Mouse (Mus musculus): Measurements from ENCODE around the gene Sla2. TPM values are rescaled to one million over a fixed set of nuclear protein-coding genes. Genes with fewer than 3 reads are reported as not detected.
"Not testable (repeated sequence)": the region's sequence is repeated elsewhere in the genome, so short reads cannot be mapped to it uniquely, and the experiment has no call there.

Sla2 gene
- polyA plus RNA-seq, 1 experiment from 2014 or later = 0.34 TPM

GRCm38 (mm10) chr2:156919191-156919590, 32.2 kb upstream of the Sla2 start:
- H3K27me3 ChIP-seq; H3K9me3 ChIP-seq (replicated peaks); H3K4me3 ChIP-seq; H3K27ac ChIP-seq; ATAC-seq (ENCODE audit: low FRiP score); H3K4me1 ChIP-seq; H3K4me2 ChIP-seq (replicated peaks); H3K36me3 ChIP-seq; H3K9ac ChIP-seq: not testable (repeated sequence)
- WGBS = 91% methylated on average over 11 of the region's 11 CpGs

GRCm38 (mm10) chr2:156918562-156918961, 31.6 kb upstream of the Sla2 start:
- WGBS = 76% methylated on average over 4 of the region's 4 CpGs
- no peaks in the 10 kb centered on the region for H3K27me3 ChIP-seq
- no peaks in the 10 kb centered on the region for H3K36me3 ChIP-seq
- no peak overlapping the region for H3K27ac ChIP-seq
- H3K4me1 ChIP-seq = no peaks in the 10 kb centered on the region
- no peak overlapping the region for H3K4me2 ChIP-seq (replicated peaks)
- no peaks in the 10 kb centered on the region for H3K9me3 ChIP-seq (replicated peaks)
- no peak overlapping the region for H3K4me3 ChIP-seq
- no peak for ATAC-seq (ENCODE audit: low FRiP score)
- no peak overlapping the region for H3K9ac ChIP-seq

GRCm38 (mm10) chr2:156916419-156917125, 29.6 kb upstream of the Sla2 start:
- 87% methylated on average over 3 of the region's 3 CpGs for WGBS
- Histone ChIP-seq H3K4me3 (no peak overlapping the region), H3K27me3 (no peaks in the 10 kb centered on the region), H3K4me1 (no peaks in the 10 kb centered on the region), H3K9me3 (replicated peaks) (no peaks in the 10 kb centered on the region), H3K4me2 (replicated peaks) (no peak overlapping the region), H3K9ac (no peak overlapping the region), H3K36me3 (no peaks in the 10 kb centered on the region), H3K27ac (no peak overlapping the region)
- no peak for ATAC-seq (ENCODE audit: low FRiP score)

- no peak overlapping the region for H3K9ac ChIP-seq
- no peaks in the 10 kb centered on the region for H3K9me3 ChIP-seq (replicated peaks)
- no peaks in the 10 kb centered on the region for H3K36me3 ChIP-seq
- no peak for ATAC-seq (ENCODE audit: low FRiP score)
- H3K27me3 ChIP-seq = no peaks in the 10 kb centered on the region
- H3K27ac ChIP-seq = no peak overlapping the region
- H3K4me1 ChIP-seq = no peaks in the 10 kb centered on the region
- 78% methylated on average over 3 of the region's 3 CpGs for WGBS
- no peak overlapping the region for H3K4me3 ChIP-seq
- no peak overlapping the region for H3K4me2 ChIP-seq (replicated peaks)
Measured at GRCm38 (mm10) chr2:156915559-156915958, 28.6 kb upstream of the Sla2 start.

GRCm38 (mm10) chr2:156913191-156913590, 26.2 kb upstream of the Sla2 start:
- Histone ChIP-seq H3K36me3 (no peaks in the 10 kb centered on the region), H3K4me3 (no peak overlapping the region), H3K9ac (no peak overlapping the region), H3K4me2 (replicated peaks) (no peak overlapping the region), H3K4me1 (no peaks in the 10 kb centered on the region), H3K9me3 (replicated peaks) (no peaks in the 10 kb centered on the region), H3K27ac (no peak overlapping the region), H3K27me3 (no peaks in the 10 kb centered on the region)
- 78% methylated on average over 5 of the region's 5 CpGs for WGBS
- ATAC-seq (ENCODE audit: low FRiP score) = no peak

- H3K36me3 ChIP-seq; H3K4me2 ChIP-seq (replicated peaks); H3K9ac ChIP-seq; H3K9me3 ChIP-seq (replicated peaks); H3K27ac ChIP-seq; H3K4me3 ChIP-seq; H3K27me3 ChIP-seq; H3K4me1 ChIP-seq; ATAC-seq (ENCODE audit: low FRiP score): not testable (repeated sequence)
- WGBS = 50% methylated on average over 4 of the region's 4 CpGs
Measured at GRCm38 (mm10) chr2:156905931-156906330, 18.9 kb upstream of the Sla2 start.

- Histone ChIP-seq H3K4me3 (no peak overlapping the region), H3K27me3 (no peaks in the 10 kb centered on the region), H3K27ac (no peak overlapping the region), H3K9ac (no peak overlapping the region), H3K9me3 (replicated peaks) (no peaks in the 10 kb centered on the region), H3K4me2 (replicated peaks) (no peak overlapping the region), H3K4me1 (no peaks in the 10 kb centered on the region), H3K36me3 (no peaks in the 10 kb centered on the region)
- ATAC-seq (ENCODE audit: low FRiP score) = no peak
- 26% methylated on average over 6 of the region's 6 CpGs for WGBS
Measured at GRCm38 (mm10) chr2:156904976-156905717, 18.2 kb upstream of the Sla2 start.

- no peaks in the 10 kb centered on the region for H3K36me3 ChIP-seq
- no peak for ATAC-seq (ENCODE audit: low FRiP score)
- H3K27me3 ChIP-seq = no peaks in the 10 kb centered on the region
- H3K4me3 ChIP-seq = no peak overlapping the region
- 26% methylated on average over 2 of the region's 2 CpGs for WGBS
- no peak overlapping the region for H3K4me2 ChIP-seq (replicated peaks)
- H3K27ac ChIP-seq = no peak overlapping the region
- no peaks in the 10 kb centered on the region for H3K9me3 ChIP-seq (replicated peaks)
- H3K4me1 ChIP-seq = no peaks in the 10 kb centered on the region
- no peak overlapping the region for H3K9ac ChIP-seq
Measured at GRCm38 (mm10) chr2:156903367-156903766, 16.4 kb upstream of the Sla2 start.

- WGBS = 78% methylated on average over 4 of the region's 4 CpGs
- not testable (repeated sequence) for H3K36me3 ChIP-seq; H3K4me2 ChIP-seq (replicated peaks); H3K9ac ChIP-seq; H3K4me3 ChIP-seq; H3K4me1 ChIP-seq; ATAC-seq (ENCODE audit: low FRiP score); H3K9me3 ChIP-seq (replicated peaks); H3K27ac ChIP-seq; H3K27me3 ChIP-seq
Measured at GRCm38 (mm10) chr2:156902411-156902810, 15.4 kb upstream of the Sla2 start.

- Histone ChIP-seq H3K36me3 (no peaks in the 10 kb centered on the region), H3K9me3 (replicated peaks) (no peaks in the 10 kb centered on the region), H3K4me2 (replicated peaks) (no peak overlapping the region), H3K27me3 (no peaks in the 10 kb centered on the region), H3K4me1 (no peaks in the 10 kb centered on the region), H3K4me3 (no peak overlapping the region), H3K9ac (no peak overlapping the region), H3K27ac (no peak overlapping the region)
- 79% methylated on average over 6 of the region's 6 CpGs for WGBS
- no peak for ATAC-seq (ENCODE audit: low FRiP score)
Measured at GRCm38 (mm10) chr2:156901883-156902282, 14.9 kb upstream of the Sla2 start.

GRCm38 (mm10) chr2:156901344-156901743, 14.4 kb upstream of the Sla2 start:
- no peaks in the 10 kb centered on the region for H3K36me3 ChIP-seq
- no peak overlapping the region for H3K4me3 ChIP-seq
- H3K4me2 ChIP-seq (replicated peaks) = no peak overlapping the region
- no peak overlapping the region for H3K9ac ChIP-seq
- no peaks in the 10 kb centered on the region for H3K27me3 ChIP-seq
- H3K27ac ChIP-seq = no peak overlapping the region
- WGBS = 73% methylated on average over 2 of the region's 2 CpGs
- H3K9me3 ChIP-seq (replicated peaks) = no peaks in the 10 kb centered on the region
- H3K4me1 ChIP-seq = no peaks in the 10 kb centered on the region
- no peak for ATAC-seq (ENCODE audit: low FRiP score)

GRCm38 (mm10) chr2:156899184-156899583, 12.2 kb upstream of the Sla2 start:
- Histone ChIP-seq H3K4me2 (replicated peaks) (no peak overlapping the region), H3K27ac (no peak overlapping the region), H3K9me3 (replicated peaks) (no peaks in the 10 kb centered on the region), H3K36me3 (no peaks in the 10 kb centered on the region), H3K9ac (no peak overlapping the region), H3K4me1 (no peaks in the 10 kb centered on the region), H3K4me3 (no peak overlapping the region), H3K27me3 (no peaks in the 10 kb centered on the region)
- WGBS = 78% methylated on average over 4 of the region's 4 CpGs
- ATAC-seq (ENCODE audit: low FRiP score) = no peak

- Histone ChIP-seq H3K4me1 (no peaks in the 10 kb centered on the region), H3K9ac (no peak overlapping the region), H3K36me3 (no peaks in the 10 kb centered on the region), H3K9me3 (replicated peaks) (no peaks in the 10 kb centered on the region), H3K4me2 (replicated peaks) (no peak overlapping the region), H3K27me3 (no peaks in the 10 kb centered on the region), H3K4me3 (no peak overlapping the region), H3K27ac (no peak overlapping the region)
- WGBS = 70% methylated on average over 4 of the region's 4 CpGs
- no peak for ATAC-seq (ENCODE audit: low FRiP score)
Measured at GRCm38 (mm10) chr2:156898374-156898773, 11.4 kb upstream of the Sla2 start.

Measured in hindbrain, embryonic 12.5 days (tissue).